Mouse (Mus musculus) hindbrain, embryonic 14.5 days (tissue): Measurements from ENCODE around the gene Foxn1. TPM values are rescaled to one million over a fixed set of nuclear protein-coding genes. Genes with fewer than 3 reads are reported as not detected.

Source experiments
- ATAC-seq: fragments of 200-750 bp; cut with Nextera tagmentation; 2 replicates; pipeline ENCODE4 v1.8.0; 2017; ENCODE audit warnings: moderate number of reproducible peaks, mild to moderate bottlenecking, moderate TSS enrichment, moderate library complexity; ENCODE audit not compliant: low FRiP score
- DNase-seq: peaks from one replicate; pipeline ENCODE4 v3.0.0-alpha.2; 2015; ENCODE audit warnings: low spot score
- H3K27ac ChIP-seq: fragments of 300-500 bp; sonication (generic); 2 replicates; pipeline ENCODE4 v1.5.1; 2014; ENCODE audit warnings: mild to moderate bottlenecking, moderate library complexity
- H3K27me3 ChIP-seq: fragments of 300-500 bp; sonication (generic); 2 replicates; pipeline ENCODE4 v1.6.1; 2014; ENCODE audit warnings: mild to moderate bottlenecking, low read length, mixed read lengths; ENCODE audit not compliant: control insufficient read depth, insufficient read depth
- H3K36me3 ChIP-seq: fragments of 300-500 bp; sonication (generic); replicated peaks from 2 replicates; pipeline ENCODE4 v1.6.1; 2014; ENCODE audit not compliant: control insufficient read depth, insufficient read depth
- H3K4me1 ChIP-seq: fragments of 300-500 bp; sonication (generic); replicated peaks from 2 replicates; pipeline ENCODE4 v1.6.1; 2014; ENCODE audit warnings: antibody characterized with exemption, low read length, mixed read lengths; ENCODE audit not compliant: control insufficient read depth, insufficient read depth
- H3K4me2 ChIP-seq: fragments of 300-500 bp; sonication (generic); replicated peaks from 2 replicates; pipeline ENCODE4 v1.6.1; 2014; ENCODE audit warnings: mild to moderate bottlenecking, moderate library complexity
- H3K4me3 ChIP-seq: fragments of 300-500 bp; sonication (generic); replicated peaks from 2 replicates; pipeline ENCODE4 v1.5.1; 2014; ENCODE audit warnings: mild to moderate bottlenecking, low read length
- H3K9ac ChIP-seq: fragments of 300-500 bp; sonication (generic); 2 replicates; pipeline ENCODE4 v1.6.1; 2014
- H3K9me3 ChIP-seq: fragments of 300-500 bp; sonication (generic); 2 replicates; pipeline ENCODE4 v1.6.1; 2016; ENCODE audit warnings: low read length; ENCODE audit not compliant: control insufficient read depth
- WGBS: fragments of 180-500 bp; shearing (Covaris S2); extraction: QIAGEN DNeasy Blood & Tissue Kit; methylation state at CpG from one replicate; pipeline ENCODE4 v1.1.7; 2014; 5-methylcytosine and 5-hydroxymethylcytosine counted together
- polyA plus RNA-seq: library from polyadenylated mRNA; unstranded; fragments of >200 nt; fragmentation: Nextera tagmentation; extraction: Ambion mirVana; gene quantifications from 2 replicates; pipeline ENCODE4 v1.2.1, GENCODE M21; 2014

Foxn1 gene
- polyA plus RNA-seq, 1 experiment from 2014 or later: not detected

GRCm38 (mm10) chr11:78422055-78422819 lies 35.9 kb upstream of the Foxn1 start, which contains the start of gene Slc13a2:
Gene Slc13a2, minus strand, starts transcription at chr11:78422217.
- Histone ChIP-seq H3K4me3 (no peak within 1 kb of the TSS), H3K4me2 (no peak within 1 kb of the TSS), H3K27ac (no peak within 1 kb of the TSS), H3K9me3 (no peaks in the 10 kb centered on the region), H3K27me3 (no peaks in the 10 kb centered on the region), H3K4me1 (no peaks in the 10 kb centered on the region), H3K36me3 (no peaks in the 10 kb centered on the region), H3K9ac (no peak within 1 kb of the TSS)
- ATAC-seq (no peak), DNase-seq (no peak)
- 30% methylated on average over 13 of the region's 13 CpGs for WGBS

- H3K9ac ChIP-seq: no peak overlapping the region
- ATAC-seq: no peak
Observed at GRCm38 (mm10) chr11:78421201-78422009, 35.0 kb upstream of the Foxn1 start.

DNA sequence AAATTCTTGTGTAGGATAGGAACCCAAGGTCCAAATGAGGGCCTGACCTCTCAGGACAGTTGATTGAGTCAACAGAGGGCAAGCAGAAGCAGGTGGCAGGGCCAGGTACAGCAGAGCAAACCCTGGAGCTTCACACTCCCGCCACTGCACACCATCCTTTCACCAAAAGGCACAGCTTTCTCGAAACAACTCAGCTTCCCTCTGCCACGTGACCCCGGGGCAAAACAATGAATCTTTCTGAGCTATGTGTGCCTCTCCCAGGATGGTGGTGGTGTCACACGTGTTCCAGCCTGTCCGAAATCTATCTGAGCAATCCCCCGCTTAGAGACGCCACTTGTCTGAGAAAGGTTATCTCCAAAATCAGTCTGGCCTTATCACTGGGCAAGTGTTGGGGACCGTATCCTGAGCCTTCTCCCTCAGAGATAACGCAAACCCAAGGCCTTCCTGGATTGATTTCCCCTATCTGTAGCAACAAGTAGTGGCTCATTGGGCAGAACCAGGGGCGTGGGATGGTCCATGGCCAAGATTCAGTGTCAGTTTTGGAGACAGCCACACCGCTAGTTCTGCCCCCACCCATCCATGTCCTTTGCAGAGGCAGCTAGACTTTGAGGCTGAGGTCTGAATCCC lies 34.0 kb upstream of the Foxn1 start:
- H3K36me3 ChIP-seq: no peaks in the 10 kb centered on the region
- H3K27ac ChIP-seq: no peak overlapping the region
- no peaks in the 10 kb centered on the region for H3K9me3 ChIP-seq
- H3K27me3 ChIP-seq: no peaks in the 10 kb centered on the region
- H3K4me3 ChIP-seq: no peak overlapping the region
- H3K9ac ChIP-seq: no peak overlapping the region
- no peak for ATAC-seq
- no peak for DNase-seq
- 80% methylated on average over 12 of the region's 12 CpGs for WGBS
- H3K4me1 ChIP-seq: no peaks in the 10 kb centered on the region
- H3K4me2 ChIP-seq: no peak overlapping the region

More at GRCm38 (mm10) chr11:78421201-78422009, 35.0 kb upstream of the Foxn1 start:
- Histone ChIP-seq H3K9me3 (no peaks in the 10 kb centered on the region), H3K4me2 (no peak overlapping the region), H3K27me3 (no peaks in the 10 kb centered on the region), H3K36me3 (no peaks in the 10 kb centered on the region), H3K4me1 (no peaks in the 10 kb centered on the region), H3K27ac (no peak overlapping the region), H3K4me3 (no peak overlapping the region)
- no peak for DNase-seq
- 71% methylated on average over 13 of the region's 13 CpGs for WGBS

- no peaks in the 10 kb centered on the region for H3K4me1 ChIP-seq
- H3K9me3 ChIP-seq: no peaks in the 10 kb centered on the region
- no peaks in the 10 kb centered on the region for H3K27me3 ChIP-seq
- no peak for ATAC-seq
- no peak overlapping the region for H3K4me3 ChIP-seq
- no peak overlapping the region for H3K27ac ChIP-seq
- H3K9ac ChIP-seq: no peak overlapping the region
- no peaks in the 10 kb centered on the region for H3K36me3 ChIP-seq
- H3K4me2 ChIP-seq: no peak overlapping the region
- WGBS: 85% methylated on average over 6 of the region's 6 CpGs
- DNase-seq: no peak
Observed at GRCm38 (mm10) chr11:78416854-78417253, 30.5 kb upstream of the Foxn1 start.

- Histone ChIP-seq H3K9ac (no peak overlapping the region), H3K4me2 (no peak overlapping the region), H3K4me3 (no peak overlapping the region), H3K27me3 (no peaks in the 10 kb centered on the region), H3K9me3 (no peaks in the 10 kb centered on the region), H3K36me3 (no peaks in the 10 kb centered on the region), H3K27ac (no peak overlapping the region), H3K4me1 (no peaks in the 10 kb centered on the region)
- 73% methylated on average over 6 of the region's 6 CpGs for WGBS
- DNase-seq: no peak
- ATAC-seq: no peak
Observed at GRCm38 (mm10) chr11:78412861-78413260, 26.5 kb upstream of the Foxn1 start.

- Histone ChIP-seq H3K9me3 (no peaks in the 10 kb centered on the region), H3K4me2 (no peak overlapping the region), H3K4me3 (no peak overlapping the region), H3K9ac (no peak overlapping the region), H3K36me3 (no peaks in the 10 kb centered on the region), H3K4me1 (no peaks in the 10 kb centered on the region), H3K27ac (no peak overlapping the region), H3K27me3 (no peaks in the 10 kb centered on the region)
- 77% methylated on average over 6 of the region's 6 CpGs for WGBS
- DNase-seq: no peak
- no peak for ATAC-seq
Observed at GRCm38 (mm10) chr11:78412324-78412850, 26.0 kb upstream of the Foxn1 start.

DNA sequence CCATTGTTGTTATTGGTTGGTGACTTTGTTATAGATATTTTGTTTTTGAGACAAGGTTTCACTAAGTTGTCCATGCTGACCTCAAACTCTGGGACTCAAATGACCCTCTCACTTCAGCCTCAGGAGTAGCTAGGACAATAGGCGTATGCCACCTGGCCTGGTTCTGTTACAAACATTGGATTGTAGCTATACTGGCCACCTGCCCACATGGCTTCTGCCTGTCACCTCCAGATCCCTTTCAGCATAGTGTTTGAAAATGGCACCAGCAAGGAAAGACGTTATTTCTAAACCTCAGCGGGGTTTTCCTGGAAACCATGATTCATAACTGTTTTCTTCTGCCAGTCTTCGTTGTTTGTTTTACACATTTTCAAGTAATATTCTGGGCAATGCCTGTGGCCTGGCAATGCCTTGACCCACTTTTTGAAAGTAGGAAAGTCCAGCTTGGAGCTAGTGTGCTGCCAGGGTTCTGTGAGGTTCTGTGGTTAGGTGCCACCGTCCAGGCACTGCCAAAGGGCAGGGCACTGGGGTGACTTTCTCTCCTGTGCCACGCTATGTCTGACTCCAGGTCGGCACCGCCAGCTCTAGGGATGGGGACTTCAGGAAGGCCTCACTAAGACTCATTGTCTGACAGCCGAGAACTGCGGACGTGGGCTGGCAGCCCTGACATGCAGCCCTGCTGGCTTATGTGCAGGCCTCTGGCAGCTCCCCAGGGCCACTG lies 25.4 kb upstream of the Foxn1 start:
- H3K9me3 ChIP-seq: no peaks in the 10 kb centered on the region
- ATAC-seq (no peak), DNase-seq (no peak)
- H3K36me3 ChIP-seq: no peaks in the 10 kb centered on the region
- H3K4me2 ChIP-seq: no peak overlapping the region
- WGBS: 77% methylated on average over 11 of the region's 11 CpGs
- H3K27me3 ChIP-seq: no peaks in the 10 kb centered on the region
- H3K4me3 ChIP-seq: no peak overlapping the region
- H3K9ac ChIP-seq: no peak overlapping the region
- no peak overlapping the region for H3K27ac ChIP-seq
- no peaks in the 10 kb centered on the region for H3K4me1 ChIP-seq

DNA sequence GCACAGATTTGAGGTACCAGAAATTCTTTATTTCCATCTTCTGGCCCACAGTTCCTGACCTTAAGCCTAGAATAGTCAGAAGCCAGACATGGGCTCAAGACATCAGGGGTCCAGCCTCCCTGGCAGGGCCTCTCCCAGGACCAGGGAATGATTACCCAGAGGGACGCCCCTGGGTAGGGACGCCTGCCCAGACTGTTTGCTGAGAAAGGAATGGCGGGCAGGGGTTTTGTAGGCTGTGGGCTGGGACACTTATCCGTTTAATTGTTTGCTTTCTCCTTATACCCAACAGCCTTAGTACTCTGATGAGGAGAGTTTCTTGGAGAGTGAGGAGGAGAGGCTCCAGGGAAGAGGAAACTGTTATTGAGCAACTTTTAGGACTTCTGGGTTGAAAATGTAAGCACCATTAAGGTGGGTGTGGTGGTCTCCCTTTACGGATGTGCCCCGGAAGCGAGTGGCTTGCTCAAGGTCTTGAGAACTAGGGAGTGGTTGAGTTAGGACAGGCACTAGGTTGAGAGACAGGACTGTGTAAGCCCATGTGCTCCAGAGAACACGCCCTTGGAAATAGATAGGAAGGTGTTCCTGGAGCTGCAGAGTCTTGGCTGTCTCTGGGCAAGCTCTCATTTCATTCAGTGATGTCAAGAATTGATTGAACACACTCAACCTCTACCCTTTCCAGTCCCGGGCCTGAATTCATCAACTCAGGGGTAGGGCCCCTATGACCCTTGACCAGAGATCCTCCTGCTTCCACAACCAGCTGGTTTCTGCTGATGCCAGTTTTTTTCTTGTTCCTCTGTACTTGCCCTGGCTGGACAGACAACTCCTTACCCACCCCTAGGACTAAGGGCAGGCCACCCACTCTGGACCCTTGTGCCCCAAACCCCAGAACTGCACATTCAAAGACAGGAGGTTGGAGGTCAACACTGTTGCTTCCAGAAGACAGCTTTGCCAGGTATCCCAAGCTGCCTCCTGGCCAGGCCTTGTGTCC lies 22.2 kb upstream of the Foxn1 start:
- Histone ChIP-seq H3K27ac (no peak overlapping the region), H3K9ac (no peak overlapping the region), H3K27me3 (no peaks in the 10 kb centered on the region), H3K9me3 (no peaks in the 10 kb centered on the region), H3K4me1 (no peaks in the 10 kb centered on the region), H3K4me3 (no peak overlapping the region), H3K4me2 (no peak overlapping the region), H3K36me3 (no peaks in the 10 kb centered on the region)
- WGBS: 83% methylated on average over 9 of the region's 9 CpGs
- no peak for DNase-seq
- ATAC-seq: no peak
